Mouse (Mus musculus): Measurements from ENCODE around the gene Dennd1a. TPM values are rescaled to one million over a fixed set of nuclear protein-coding genes. Genes with fewer than 3 reads are reported as not detected.

Dennd1a gene
- polyA plus RNA-seq, 1 experiment from 2014 or later = 12.2 TPM

DNA sequence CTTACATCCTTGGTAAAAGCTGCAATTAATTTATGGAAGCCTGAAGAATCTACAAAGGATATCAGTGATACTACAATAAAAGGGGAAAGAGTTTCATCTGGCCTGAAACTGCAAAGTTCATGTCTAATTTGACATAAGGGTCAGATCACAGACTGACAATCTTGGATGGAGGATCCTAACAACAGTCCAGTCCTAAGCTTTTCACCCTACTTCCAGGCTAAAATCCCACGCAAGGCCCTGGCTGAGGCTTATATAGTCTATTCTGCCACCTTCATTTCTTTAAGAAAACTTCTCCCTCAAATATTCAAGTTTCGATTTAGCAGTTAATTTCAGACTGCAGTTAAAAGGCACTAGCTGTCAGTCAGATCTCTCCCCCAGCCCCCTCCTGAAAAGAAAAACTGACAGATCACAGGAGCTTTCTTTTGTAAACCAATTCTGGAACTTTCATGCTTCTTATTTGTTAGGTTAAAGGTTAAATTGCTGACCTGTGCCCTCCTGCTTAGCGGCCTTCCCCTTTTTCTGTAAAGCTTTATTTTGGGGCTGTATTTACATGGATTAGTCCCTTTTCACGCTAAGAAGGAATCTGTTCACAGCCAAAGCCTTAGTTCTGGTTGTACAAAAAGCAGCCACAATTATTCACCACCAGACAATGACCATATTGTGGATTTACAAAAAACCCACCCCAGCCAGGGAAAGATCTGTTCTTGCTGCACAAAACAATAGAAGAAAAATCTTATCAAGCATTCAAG lies 66.3 kb downstream of the Dennd1a start:
- no peak overlapping the region for H3K4me3 ChIP-seq (ENCODE audit: low read depth, low read length)
- H3K27ac ChIP-seq (ENCODE audit: low read length) = no peak overlapping the region
- ATAC-seq (ENCODE audit: insufficient number of reproducible peaks, insufficient read depth, low FRiP score, low read depth) = no peak
- H3K4me2 ChIP-seq (replicated peaks; ENCODE audit: low read depth, low read length) = no peak overlapping the region
- H3K9me3 ChIP-seq (ENCODE audit: control insufficient read depth, low read depth, low read length) = no peaks in the 10 kb centered on the region
- WGBS = 27% methylated on average over 4 of the region's 4 CpGs
- no peaks in the 10 kb centered on the region for H3K36me3 ChIP-seq (ENCODE audit: control insufficient read depth, insufficient read depth, low read length)
- no peaks in the 10 kb centered on the region for H3K27me3 ChIP-seq (ENCODE audit: control insufficient read depth, insufficient read depth, low read length)
- H3K9ac ChIP-seq (replicated peaks; ENCODE audit: low read depth, low read length) = no peak overlapping the region
- peaks cover 7% of the 10 kb centered on the region; the same call in 1 of the 2 replicates for H3K4me1 ChIP-seq (ENCODE audit: control insufficient read depth, insufficient read depth, low read length)

- ATAC-seq (ENCODE audit: insufficient number of reproducible peaks, insufficient read depth, low FRiP score, low read depth) = no peak
- 95% methylated on average over 2 of the region's 2 CpGs for WGBS
- peaks cover 7% of the 10 kb centered on the region; the same call in 1 of the 2 replicates for H3K4me1 ChIP-seq (ENCODE audit: control insufficient read depth, insufficient read depth, low read length)
Measured at GRCm38 (mm10) chr2:38219666-38220065, 67.5 kb downstream of the Dennd1a start.

DNA sequence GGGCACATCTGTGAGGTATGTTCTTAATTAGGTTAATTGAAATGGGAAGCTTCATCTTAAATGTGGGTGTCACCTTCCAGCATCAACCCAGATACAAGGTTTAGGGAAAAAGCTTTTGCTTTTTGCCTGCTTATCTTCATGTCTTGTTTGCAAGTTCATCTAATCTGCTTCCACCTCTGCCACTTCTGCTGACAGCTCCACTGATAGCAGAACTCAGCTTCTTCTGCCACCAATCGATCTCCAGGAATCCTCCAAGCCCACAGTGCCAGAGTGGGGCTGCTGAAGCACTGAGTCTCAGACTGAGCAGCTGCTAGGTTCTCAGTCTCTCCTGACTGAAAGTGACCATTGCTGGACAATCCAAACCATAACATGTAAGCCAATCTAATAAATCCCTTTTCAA lies 74.1 kb downstream of the Dennd1a start:
- Histone ChIP-seq H3K4me2 (replicated peaks; ENCODE audit: low read depth, low read length) (no peak overlapping the region), H3K4me3 (ENCODE audit: low read depth, low read length) (no peak overlapping the region), H3K4me1 (ENCODE audit: control insufficient read depth, insufficient read depth, low read length) (no peaks in the 10 kb centered on the region), H3K9ac (replicated peaks; ENCODE audit: low read depth, low read length) (no peak overlapping the region), H3K27ac (ENCODE audit: low read length) (no peak overlapping the region), H3K36me3 (ENCODE audit: control insufficient read depth, insufficient read depth, low read length) (no peaks in the 10 kb centered on the region), H3K27me3 (ENCODE audit: control insufficient read depth, insufficient read depth, low read length) (no peaks in the 10 kb centered on the region), H3K9me3 (ENCODE audit: control insufficient read depth, low read depth, low read length) (no peaks in the 10 kb centered on the region; the same call in 1 of the 2 replicates)
- ATAC-seq (ENCODE audit: insufficient number of reproducible peaks, insufficient read depth, low FRiP score, low read depth) = no peak
- WGBS = 63% methylated on average over 1 of the region's 1 CpGs

More at GRCm38 (mm10) chr2:38219666-38220065, 67.5 kb downstream of the Dennd1a start:
- Histone ChIP-seq H3K9ac (replicated peaks; ENCODE audit: low read depth, low read length) (no peak overlapping the region), H3K27ac (ENCODE audit: low read length) (no peak overlapping the region), H3K27me3 (ENCODE audit: control insufficient read depth, insufficient read depth, low read length) (no peaks in the 10 kb centered on the region), H3K9me3 (ENCODE audit: control insufficient read depth, low read depth, low read length) (no peaks in the 10 kb centered on the region), H3K36me3 (ENCODE audit: control insufficient read depth, insufficient read depth, low read length) (no peaks in the 10 kb centered on the region), H3K4me3 (ENCODE audit: low read depth, low read length) (no peak overlapping the region), H3K4me2 (replicated peaks; ENCODE audit: low read depth, low read length) (no peak overlapping the region)

- Histone ChIP-seq H3K4me2 (replicated peaks; ENCODE audit: low read depth, low read length) (no peak overlapping the region), H3K36me3 (ENCODE audit: control insufficient read depth, insufficient read depth, low read length) (no peaks in the 10 kb centered on the region), H3K9ac (replicated peaks; ENCODE audit: low read depth, low read length) (no peak overlapping the region), H3K27ac (ENCODE audit: low read length) (no peak overlapping the region), H3K4me1 (ENCODE audit: control insufficient read depth, insufficient read depth, low read length) (no peaks in the 10 kb centered on the region), H3K9me3 (ENCODE audit: control insufficient read depth, low read depth, low read length) (no peaks in the 10 kb centered on the region; the same call in 1 of the 2 replicates), H3K27me3 (ENCODE audit: control insufficient read depth, insufficient read depth, low read length) (no peaks in the 10 kb centered on the region), H3K4me3 (ENCODE audit: low read depth, low read length) (no peak overlapping the region)
- no peak for ATAC-seq (ENCODE audit: insufficient number of reproducible peaks, insufficient read depth, low FRiP score, low read depth)
- 99% methylated on average over 2 of the region's 2 CpGs for WGBS
Measured at GRCm38 (mm10) chr2:38211426-38211825, 75.8 kb downstream of the Dennd1a start.

DNA sequence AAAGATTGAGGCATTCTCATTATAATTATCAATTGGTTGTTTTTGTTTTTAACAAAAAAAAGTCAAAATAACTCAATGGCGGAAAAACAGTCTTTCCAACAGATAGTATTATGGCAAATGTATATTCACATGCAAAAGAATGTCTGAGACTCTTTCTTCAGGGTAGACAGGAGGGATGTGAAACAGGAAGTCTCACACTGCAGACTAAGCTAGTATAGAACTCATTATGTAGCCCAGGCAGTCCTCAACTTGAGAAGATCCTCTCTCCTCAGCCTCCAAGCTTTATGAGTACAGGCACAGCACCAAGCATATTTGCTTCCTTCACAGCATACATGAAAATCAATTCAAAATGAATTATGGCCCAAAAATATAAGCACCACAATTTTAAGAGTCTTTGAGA lies 79.4 kb downstream of the Dennd1a start:
- no peak for ATAC-seq (ENCODE audit: insufficient number of reproducible peaks, insufficient read depth, low FRiP score, low read depth)
- no peak overlapping the region for H3K4me3 ChIP-seq (ENCODE audit: low read depth, low read length)
- no peak overlapping the region for H3K9ac ChIP-seq (replicated peaks; ENCODE audit: low read depth, low read length)
- no peak overlapping the region for H3K4me2 ChIP-seq (replicated peaks; ENCODE audit: low read depth, low read length)
- no peaks in the 10 kb centered on the region for H3K4me1 ChIP-seq (ENCODE audit: control insufficient read depth, insufficient read depth, low read length)
- H3K27ac ChIP-seq (ENCODE audit: low read length) = no peak overlapping the region
- H3K27me3 ChIP-seq (ENCODE audit: control insufficient read depth, insufficient read depth, low read length) = no peaks in the 10 kb centered on the region
- H3K36me3 ChIP-seq (ENCODE audit: control insufficient read depth, insufficient read depth, low read length) = no peaks in the 10 kb centered on the region
- H3K9me3 ChIP-seq (ENCODE audit: control insufficient read depth, low read depth, low read length) = no peaks in the 10 kb centered on the region; the same call in 1 of the 2 replicates
- WGBS = 92% methylated on average over 1 of the region's 1 CpGs

GRCm38 (mm10) chr2:38205281-38205680 lies 81.9 kb downstream of the Dennd1a start:
- no peak overlapping the region for H3K9ac ChIP-seq (replicated peaks; ENCODE audit: low read depth, low read length)
- H3K27me3 ChIP-seq (ENCODE audit: control insufficient read depth, insufficient read depth, low read length) = no peaks in the 10 kb centered on the region
- no peak overlapping the region for H3K4me2 ChIP-seq (replicated peaks; ENCODE audit: low read depth, low read length)
- H3K4me1 ChIP-seq (ENCODE audit: control insufficient read depth, insufficient read depth, low read length) = no peaks in the 10 kb centered on the region
- no peak overlapping the region for H3K27ac ChIP-seq (ENCODE audit: low read length)
- H3K9me3 ChIP-seq (ENCODE audit: control insufficient read depth, low read depth, low read length) = no peaks in the 10 kb centered on the region; the same call in 1 of the 2 replicates
- WGBS = 51% methylated on average over 5 of the region's 5 CpGs
- H3K36me3 ChIP-seq (ENCODE audit: control insufficient read depth, insufficient read depth, low read length) = no peaks in the 10 kb centered on the region
- no peak overlapping the region for H3K4me3 ChIP-seq (ENCODE audit: low read depth, low read length)
- ATAC-seq (ENCODE audit: insufficient number of reproducible peaks, insufficient read depth, low FRiP score, low read depth) = no peak

GRCm38 (mm10) chr2:38204696-38205095 lies 82.5 kb downstream of the Dennd1a start:
- Histone ChIP-seq H3K9ac (replicated peaks; ENCODE audit: low read depth, low read length) (no peak overlapping the region), H3K27ac (ENCODE audit: low read length) (no peak overlapping the region), H3K9me3 (ENCODE audit: control insufficient read depth, low read depth, low read length) (no peaks in the 10 kb centered on the region; the same call in 1 of the 2 replicates), H3K4me2 (replicated peaks; ENCODE audit: low read depth, low read length) (no peak overlapping the region), H3K27me3 (ENCODE audit: control insufficient read depth, insufficient read depth, low read length) (no peaks in the 10 kb centered on the region), H3K4me1 (ENCODE audit: control insufficient read depth, insufficient read depth, low read length) (no peaks in the 10 kb centered on the region), H3K36me3 (ENCODE audit: control insufficient read depth, insufficient read depth, low read length) (no peaks in the 10 kb centered on the region), H3K4me3 (ENCODE audit: low read depth, low read length) (no peak overlapping the region)
- ATAC-seq (ENCODE audit: insufficient number of reproducible peaks, insufficient read depth, low FRiP score, low read depth) = no peak
- WGBS = 46% methylated on average over 2 of the region's 2 CpGs

GRCm38 (mm10) chr2:38198072-38198471 lies 89.1 kb downstream of the Dennd1a start:
- Histone ChIP-seq H3K9me3 (ENCODE audit: control insufficient read depth, low read depth, low read length) (no peaks in the 10 kb centered on the region), H3K27me3 (ENCODE audit: control insufficient read depth, insufficient read depth, low read length) (no peaks in the 10 kb centered on the region), H3K36me3 (ENCODE audit: control insufficient read depth, insufficient read depth, low read length) (no peaks in the 10 kb centered on the region), H3K4me2 (replicated peaks; ENCODE audit: low read depth, low read length) (no peak overlapping the region), H3K4me3 (ENCODE audit: low read depth, low read length) (no peak overlapping the region), H3K4me1 (ENCODE audit: control insufficient read depth, insufficient read depth, low read length) (no peaks in the 10 kb centered on the region), H3K9ac (replicated peaks; ENCODE audit: low read depth, low read length) (no peak overlapping the region), H3K27ac (ENCODE audit: low read length) (no peak overlapping the region)
- no peak for ATAC-seq (ENCODE audit: insufficient number of reproducible peaks, insufficient read depth, low FRiP score, low read depth)
- 67% methylated on average over 1 of the region's 1 CpGs for WGBS

Data from stomach, embryonic 14.5 days (tissue).